Mouse (Mus musculus) spleen, postnatal 4 days (tissue): ENCODE measurements around the gene Pnp2.
"Not testable (repeated sequence)": the region's sequence is repeated elsewhere in the genome, so short reads cannot be mapped to it uniquely, and the experiment has no call there.

Source experiments
- DNase-seq, 2 experiments: peaks; one replicate each; pipeline ENCODE4 v3.0.0; 2022; ENCODE audit warnings: low spot score in 2 of 2

The Pnp2 gene

DNA sequence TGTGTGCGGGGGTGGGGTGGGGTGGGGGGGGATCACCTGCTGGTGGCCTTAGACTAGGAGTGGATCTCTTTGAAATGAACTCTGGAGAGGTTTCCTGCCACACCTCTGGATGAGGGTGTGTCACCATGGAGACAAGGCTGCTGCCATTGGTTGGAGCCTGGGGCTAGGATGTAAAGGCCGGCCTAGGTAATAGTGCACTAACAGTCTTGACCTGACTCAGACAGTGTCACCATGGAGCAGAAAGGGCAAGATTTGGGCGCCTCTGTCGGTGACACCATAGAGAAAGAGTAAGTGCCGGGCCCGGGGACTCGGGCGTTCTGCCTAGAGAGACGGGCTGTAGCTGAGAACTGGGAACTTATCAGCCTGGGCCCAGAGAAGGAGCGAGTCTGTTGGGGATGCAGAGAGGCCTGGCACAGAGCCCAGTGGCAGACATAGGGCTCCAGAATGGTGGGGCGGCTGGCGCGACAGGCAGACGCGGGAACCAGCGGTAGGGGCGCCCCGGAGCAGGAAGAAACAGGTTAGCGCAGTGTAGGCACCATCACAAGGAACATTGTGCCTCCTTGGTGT lies at the start of gene Pnp2:
TSS of gene Pnp2 (plus strand) at position 51 of the 567 bp plus-strand sequence.
- DNase-seq: peak; percentile 79 to 87

GRCm38 (mm10) chr14:50908126-50908525 lies 47.7 kb upstream of the Pnp2 start:
- no peak for DNase-seq

- DNase-seq: no peak
These were observed 44.4 kb upstream of the Pnp2 start for GRCm38 (mm10) chr14:50911356-50911755.

DNA sequence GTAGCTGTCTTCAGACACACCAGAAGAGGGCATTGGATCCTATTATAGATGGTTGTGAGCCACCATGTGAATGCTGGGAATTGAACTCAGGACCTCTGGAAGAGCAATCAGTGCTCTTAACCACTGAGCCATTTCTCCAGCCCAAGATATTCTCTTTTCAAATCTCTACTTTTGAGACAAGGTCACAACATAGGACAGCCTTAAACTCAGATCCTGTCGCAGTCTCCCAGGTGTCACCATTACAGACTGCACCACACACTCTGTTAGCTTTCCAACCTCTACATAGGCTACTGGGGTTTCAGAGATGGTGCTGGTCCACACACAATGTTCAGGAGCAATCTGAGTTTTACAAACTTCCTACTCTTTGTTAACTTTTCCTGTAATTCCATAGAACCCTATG lies 32.4 kb upstream of the Pnp2 start:
- not testable (repeated sequence) for DNase-seq

DNA sequence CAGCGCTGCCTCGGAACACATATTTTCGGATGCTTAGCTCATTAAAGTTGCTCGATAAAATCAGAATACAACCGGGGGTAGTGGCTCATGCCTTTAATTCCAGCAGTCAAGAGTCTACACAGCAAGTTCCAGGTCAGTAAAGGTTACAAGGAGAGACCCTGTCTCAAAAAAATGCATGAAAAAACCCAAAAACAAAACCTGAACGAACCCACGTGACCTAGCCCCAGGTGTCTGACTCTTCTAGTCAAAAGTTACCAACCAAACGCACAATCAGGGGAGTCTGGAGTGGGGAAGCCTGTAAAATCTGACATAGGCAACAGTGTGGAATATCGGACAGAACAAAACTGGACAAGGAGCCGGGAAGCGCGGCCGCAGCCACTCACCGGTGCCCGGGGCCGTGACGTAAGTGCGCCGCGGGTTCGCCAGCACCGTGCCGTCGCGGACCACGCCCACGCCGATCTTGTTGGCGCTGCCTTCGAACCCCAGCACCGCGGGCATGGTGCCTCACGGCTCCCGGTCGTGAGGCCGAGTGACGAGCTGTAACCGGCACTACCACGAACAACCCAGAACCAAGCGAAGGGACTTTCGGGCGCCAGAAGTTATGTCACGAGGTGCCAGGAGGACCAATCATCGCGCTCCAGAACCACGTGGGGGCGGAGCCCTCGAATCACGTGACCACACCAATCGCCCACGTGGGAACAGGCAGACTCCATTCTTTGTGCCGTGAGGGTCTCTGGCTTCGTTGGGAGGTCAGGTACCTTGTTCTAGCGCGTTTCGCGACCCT lies 31.3 kb upstream of the Pnp2 start, which contains the start of the genes Osgep and Apex1:
TSS of gene Osgep (minus strand) at position 613 of the 784 bp plus-strand sequence.
TSS of gene Apex1 (plus strand) at position 688 of the 784 bp plus-strand sequence.
- DNase-seq: peak; percentile 95 to 96

DNA sequence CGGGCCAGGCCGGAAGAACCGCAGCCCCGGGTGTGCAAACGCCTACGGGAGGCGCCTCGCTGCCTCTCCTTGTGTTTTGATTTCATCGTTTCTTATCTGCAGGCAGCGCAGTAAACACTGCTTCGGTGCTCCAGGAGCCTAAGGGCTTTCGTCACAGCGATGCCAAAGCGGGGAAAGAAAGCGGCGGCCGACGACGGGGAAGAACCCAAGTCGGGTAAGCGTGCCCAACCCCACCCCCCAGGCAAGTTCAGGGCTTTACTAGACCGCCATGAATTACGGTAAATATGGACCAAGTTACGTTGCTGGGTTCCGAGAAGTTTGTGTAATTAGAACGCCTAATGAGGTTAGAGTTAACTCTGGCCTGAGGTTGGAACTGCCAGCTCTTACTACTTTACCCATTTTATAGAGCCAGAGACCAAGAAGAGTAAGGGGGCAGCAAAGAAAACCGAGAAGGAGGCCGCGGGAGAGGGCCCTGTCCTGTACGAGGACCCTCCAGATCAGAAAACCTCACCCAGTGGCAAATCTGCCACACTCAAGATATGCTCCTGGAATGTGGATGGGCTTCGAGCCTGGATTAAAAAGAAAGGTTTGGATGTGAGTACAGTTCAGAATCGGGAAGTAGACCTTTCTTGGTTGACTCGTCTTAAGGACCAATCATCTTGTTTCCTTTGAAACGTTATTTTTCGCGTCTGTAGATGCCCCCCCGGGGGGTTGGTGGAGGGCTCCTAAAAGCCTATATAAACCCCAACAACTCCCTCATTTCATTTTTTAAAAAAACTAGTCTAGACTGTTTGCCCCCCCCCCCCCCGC lies 30.5 kb upstream of the Pnp2 start:
- DNase-seq: no peak

GRCm38 (mm10) chr14:50927366-50927765 lies 28.4 kb upstream of the Pnp2 start:
- no peak for DNase-seq

DNA sequence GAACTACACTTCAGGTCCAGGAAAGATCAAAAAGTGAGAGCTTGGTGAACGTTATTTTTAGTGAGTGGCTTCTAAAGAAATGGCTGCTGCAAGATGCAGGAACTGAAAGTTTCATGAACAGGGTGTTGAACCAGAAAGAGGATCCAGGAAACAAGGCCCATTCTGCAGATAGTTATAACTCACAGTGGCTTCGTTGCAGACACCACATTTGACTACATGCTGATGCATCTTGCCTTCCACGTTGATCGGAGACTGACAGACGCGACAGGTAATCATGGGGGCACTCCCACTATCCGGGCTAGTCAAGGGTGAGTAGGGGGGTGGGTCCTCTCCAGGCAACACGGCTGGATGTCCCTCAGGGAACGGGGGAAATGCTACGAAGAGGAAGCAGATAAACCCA lies 25.8 kb upstream of the Pnp2 start:
- peak; percentile 33 to 69 for DNase-seq

DNA sequence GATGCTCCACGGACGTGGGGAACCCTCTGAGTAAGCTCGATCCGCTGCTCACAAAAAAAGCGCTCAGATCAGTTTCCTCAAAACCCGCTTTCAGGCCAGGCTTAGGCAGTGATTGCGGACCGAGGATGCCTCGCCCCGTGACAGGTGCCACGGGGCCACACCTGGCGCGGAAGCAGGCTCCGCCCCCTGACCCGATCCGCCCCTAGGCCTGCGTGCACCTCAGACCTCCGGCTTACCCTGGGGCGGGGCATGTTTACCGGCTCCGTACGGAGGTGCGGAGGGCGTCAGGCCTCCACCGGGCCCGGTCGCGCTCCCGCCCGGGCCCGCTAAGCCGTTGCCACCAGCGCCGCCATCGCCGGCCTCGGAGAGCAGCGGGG lies 25.4 kb upstream of the Pnp2 start:
- DNase-seq: peak in 1 of 2 experiments; percentile 73

- peak; percentile 99 for DNase-seq
These were observed 24.9 kb upstream of the Pnp2 start, which contains the start of the genes Pip4p1 and Pnp for GRCm38 (mm10) chr14:50930754-50931492. Gene Pip4p1, minus strand, starts transcription at chr14:50930856. Gene Pnp, plus strand, starts transcription at chr14:50931082.

DNA sequence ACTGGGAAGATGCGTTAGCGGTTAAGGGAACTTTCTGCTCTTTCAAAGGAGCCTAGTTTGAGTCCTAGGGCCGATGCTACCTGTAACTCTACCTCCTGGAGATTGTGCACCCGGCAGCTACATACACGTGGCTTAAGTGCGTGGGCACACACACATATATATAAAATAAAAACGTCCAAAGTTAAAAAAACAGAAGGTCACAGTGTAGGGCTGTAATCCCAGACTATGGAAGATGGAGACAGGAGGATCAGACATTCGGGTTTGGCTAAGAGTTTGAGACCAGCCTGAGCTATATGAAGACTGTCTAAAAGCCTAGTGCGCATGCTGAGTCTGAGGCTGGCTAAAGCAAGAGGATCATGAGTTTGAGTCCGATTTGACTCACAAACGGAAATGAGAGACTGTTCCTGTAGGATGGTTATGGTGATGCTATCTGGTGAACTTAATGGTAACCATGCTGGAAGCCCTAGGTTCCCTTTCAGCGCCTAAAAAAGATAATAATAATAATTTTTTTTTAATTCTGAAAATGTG lies 24.2 kb upstream of the Pnp2 start:
- DNase-seq: no peak

DNA sequence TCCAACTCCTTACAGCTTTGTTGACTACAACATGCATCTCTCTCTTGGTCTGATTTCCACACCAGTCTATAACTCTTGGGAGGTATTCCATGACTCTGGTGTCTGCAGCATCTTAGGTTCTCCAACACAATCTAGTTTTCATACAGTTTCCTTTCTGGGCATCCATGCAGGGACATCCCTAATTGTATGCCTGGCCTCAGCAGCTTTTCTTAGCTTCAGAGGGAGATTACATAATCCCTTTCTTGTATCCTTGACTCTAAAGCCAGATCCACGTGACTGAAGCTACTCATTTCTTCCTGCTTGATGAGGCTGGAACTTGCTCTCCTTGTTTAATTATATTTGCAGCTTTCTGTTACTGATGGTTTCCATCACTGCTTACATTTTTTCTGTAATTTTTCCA lies 19.1 kb upstream of the Pnp2 start:
- no peak for DNase-seq

GRCm38 (mm10) chr14:50938119-50938908 lies 17.5 kb upstream of the Pnp2 start:
- DNase-seq: no peak

GRCm38 (mm10) chr14:50938940-50939339 lies 16.9 kb upstream of the Pnp2 start:
- DNase-seq: no peak

- peak; percentile 94 to 98 for DNase-seq
These were observed 11.7 kb upstream of the Pnp2 start, which contains the start of gene Gm49342 for GRCm38 (mm10) chr14:50943932-50944667. Gene Gm49342, plus strand, starts transcription at chr14:50944517.

GRCm38 (mm10) chr14:50944668-50945033 lies 11.1 kb upstream of the Pnp2 start:
- DNase-seq: not testable (repeated sequence)

- not testable (repeated sequence) for DNase-seq
These were observed 10.7 kb upstream of the Pnp2 start for GRCm38 (mm10) chr14:50945081-50945480.

GRCm38 (mm10) chr14:50945526-50945925 lies 10.3 kb upstream of the Pnp2 start:
- not testable (repeated sequence) for DNase-seq

GRCm38 (mm10) chr14:50955487-50955886 lies 305 bp upstream of the Pnp2 start:
- DNase-seq: no peak

- DNase-seq: not testable (repeated sequence)
These were observed 932 bp downstream of the Pnp2 start for GRCm38 (mm10) chr14:50956724-50957123.
